Mouse (Mus musculus): ENCODE measurements at regions not wholly inside any gene's neighbourhood (a gene's known extent, or its start where the extent isn't known, plus 50 kb on each side); places are given as distances from the start of the nearest gene placed in this dataset.

DNA sequence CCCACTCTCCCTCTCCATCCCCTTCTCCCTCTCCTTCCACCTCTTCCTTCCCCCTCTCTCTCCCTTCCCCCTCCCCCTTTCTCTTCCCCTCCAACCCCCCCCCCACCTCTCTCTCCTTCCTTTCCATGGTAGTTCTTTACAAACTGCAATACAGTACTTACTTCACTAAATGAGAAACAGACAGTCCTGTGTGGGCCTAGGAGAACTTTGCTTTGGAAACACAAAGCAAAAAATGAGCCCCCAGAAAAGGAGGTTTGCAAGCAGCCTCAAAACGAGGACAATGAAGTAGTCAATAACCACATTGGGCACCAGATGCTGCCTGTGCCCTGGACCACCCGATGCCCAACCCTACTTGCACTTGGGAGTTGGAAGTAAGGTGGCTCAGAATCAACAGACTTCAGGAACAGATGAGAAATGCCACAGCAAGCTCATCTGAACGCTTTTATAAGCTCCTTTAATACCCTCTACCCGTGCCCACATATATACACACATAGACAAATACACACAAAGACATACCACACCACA lies 256.5 kb upstream of the Habp2 start:
- TF ChIP-seq CTCF (IDR thresholded peaks at IDR 0.05; ENCODE audit: low read depth) (no peak), EP300 (IDR thresholded peaks at IDR 0.05; ENCODE audit: low read depth) (no peak)

Measured in heart, postnatal 0 days (tissue).